Mouse (Mus musculus): ENCODE results near the gene Tcea3. TPM values are rescaled to one million over a fixed set of nuclear protein-coding genes. Genes with fewer than 3 reads are reported as not detected.

Gene Tcea3
- polyA plus RNA-seq, 1 experiment from 2014 or later, result 1.7 TPM

DNA sequence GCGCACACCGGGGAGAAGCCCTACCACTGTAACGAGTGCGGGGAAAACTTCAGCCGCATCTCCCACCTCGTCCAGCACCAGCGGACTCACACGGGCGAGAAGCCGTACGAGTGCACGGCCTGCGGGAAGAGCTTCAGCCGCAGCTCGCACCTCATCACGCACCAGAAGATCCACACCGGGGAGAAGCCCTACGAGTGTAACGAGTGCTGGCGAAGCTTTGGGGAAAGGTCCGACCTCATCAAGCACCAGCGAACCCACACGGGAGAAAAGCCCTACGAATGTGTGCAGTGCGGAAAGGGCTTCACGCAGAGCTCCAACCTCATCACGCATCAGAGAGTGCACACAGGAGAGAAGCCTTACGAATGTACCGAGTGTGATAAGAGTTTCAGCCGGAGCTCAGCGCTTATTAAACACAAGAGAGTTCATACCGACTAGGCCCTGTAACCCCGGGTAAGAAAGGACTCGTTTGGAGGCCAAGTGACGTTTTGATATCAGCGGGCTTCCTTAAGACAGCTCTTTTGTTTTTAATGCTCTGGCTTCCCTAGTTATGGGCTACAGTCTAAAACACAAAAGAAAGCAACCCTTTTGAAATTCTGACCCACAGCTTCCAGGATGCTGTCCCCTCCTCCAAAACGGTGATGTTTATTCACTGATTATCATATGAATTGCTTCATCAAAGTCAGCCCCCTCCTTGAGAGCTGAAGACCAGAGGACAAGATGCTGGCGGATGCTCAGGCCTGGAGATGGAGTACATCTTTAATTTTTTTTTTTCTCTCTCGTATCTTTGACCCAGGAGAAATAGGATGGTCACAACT is 43.5 kb downstream of the Tcea3 start:
- H3K27ac ChIP-seq (ENCODE audit: low read depth, low read length), result no peak overlapping the region
- H3K36me3 ChIP-seq (ENCODE audit: control insufficient read depth, insufficient read depth, low read length), result peaks cover 29% of the 10 kb centered on the region
- peak; percentile 93 for DNase-seq (ENCODE audit: low spot score, missing footprints)
- H3K4me1 ChIP-seq (ENCODE audit: control insufficient read depth, insufficient read depth, low read length), result peaks cover 27% of the 10 kb centered on the region
- H3K9ac ChIP-seq (ENCODE audit: low read length), result peak overlapping the region; percentile 53
- peak overlapping the region; percentile 16; the same call in 1 of the 2 replicates for H3K4me3 ChIP-seq (ENCODE audit: low read depth, low read length)
- WGBS, result 34% methylated on average over 39 of the region's 39 CpGs
- H3K27me3 ChIP-seq (ENCODE audit: control insufficient read depth, insufficient read depth, low read length), result peaks cover 22% of the 10 kb centered on the region
- peaks cover 3% of the 10 kb centered on the region; the same call in 1 of the 2 replicates for H3K9me3 ChIP-seq (ENCODE audit: control insufficient read depth, low read length)
- no peak for ATAC-seq (ENCODE audit: low FRiP score)
- peak overlapping the region; percentile 35 for H3K4me2 ChIP-seq

GRCm38 (mm10) chr4:136291692-136292091 is 44.2 kb downstream of the Tcea3 start:
- no peak for ATAC-seq (ENCODE audit: low FRiP score)
- Histone ChIP-seq H3K36me3 (ENCODE audit: control insufficient read depth, insufficient read depth, low read length) (peaks cover 29% of the 10 kb centered on the region), H3K9me3 (ENCODE audit: control insufficient read depth, low read length) (peaks cover 3% of the 10 kb centered on the region; the same call in 1 of the 2 replicates), H3K4me1 (ENCODE audit: control insufficient read depth, insufficient read depth, low read length) (peaks cover 22% of the 10 kb centered on the region), H3K9ac (ENCODE audit: low read length) (no peak overlapping the region), H3K27ac (ENCODE audit: low read depth, low read length) (no peak overlapping the region), H3K27me3 (ENCODE audit: control insufficient read depth, insufficient read depth, low read length) (peaks cover 22% of the 10 kb centered on the region), H3K4me3 (ENCODE audit: low read depth, low read length) (no peak overlapping the region), H3K4me2 (no peak overlapping the region)
- WGBS, result 87% methylated on average over 6 of the region's 6 CpGs
- no peak for DNase-seq (ENCODE audit: low spot score, missing footprints)

DNA sequence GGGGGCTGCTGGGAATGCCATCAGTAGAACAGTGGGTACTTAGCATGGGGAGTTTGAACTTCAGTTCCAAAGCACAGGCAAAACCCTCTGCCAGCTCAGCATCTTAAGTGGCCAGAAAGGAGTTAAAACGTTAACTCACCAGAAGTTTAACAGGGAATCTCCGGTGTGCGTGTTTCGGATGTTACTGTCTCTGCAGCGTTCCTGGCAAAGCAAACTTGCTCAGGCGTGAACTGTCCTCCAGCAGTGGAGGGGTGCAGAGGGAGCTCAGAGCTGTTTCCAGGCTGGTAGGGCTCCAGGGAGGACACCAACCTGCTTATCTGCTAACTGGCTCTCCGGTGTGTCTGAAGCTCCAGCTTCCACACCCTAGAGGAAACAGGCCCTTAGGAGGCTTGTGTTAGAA is 48.4 kb downstream of the Tcea3 start:
- H3K9me3 ChIP-seq (ENCODE audit: control insufficient read depth, low read length), result no peaks in the 10 kb centered on the region
- H3K27me3 ChIP-seq (ENCODE audit: control insufficient read depth, insufficient read depth, low read length), result no peaks in the 10 kb centered on the region; the same call in 1 of the 2 replicates
- WGBS, result 75% methylated on average over 7 of the region's 7 CpGs
- H3K4me2 ChIP-seq, result no peak overlapping the region
- H3K36me3 ChIP-seq (ENCODE audit: control insufficient read depth, insufficient read depth, low read length), result peaks cover 10% of the 10 kb centered on the region
- peaks cover 6% of the 10 kb centered on the region for H3K4me1 ChIP-seq (ENCODE audit: control insufficient read depth, insufficient read depth, low read length)
- no peak overlapping the region for H3K4me3 ChIP-seq (ENCODE audit: low read depth, low read length)
- H3K27ac ChIP-seq (ENCODE audit: low read depth, low read length), result no peak overlapping the region
- ATAC-seq (ENCODE audit: low FRiP score) (no peak), DNase-seq (ENCODE audit: low spot score, missing footprints) (no peak)
- H3K9ac ChIP-seq (ENCODE audit: low read length), result no peak overlapping the region

GRCm38 (mm10) chr4:136302462-136302861 is 54.9 kb downstream of the Tcea3 start:
- Histone ChIP-seq H3K9me3 (ENCODE audit: control insufficient read depth, low read length) (no peaks in the 10 kb centered on the region), H3K4me3 (ENCODE audit: low read depth, low read length) (no peak overlapping the region), H3K4me2 (no peak overlapping the region), H3K27me3 (ENCODE audit: control insufficient read depth, insufficient read depth, low read length) (no peaks in the 10 kb centered on the region), H3K9ac (ENCODE audit: low read length) (no peak overlapping the region), H3K36me3 (ENCODE audit: control insufficient read depth, insufficient read depth, low read length) (no peaks in the 10 kb centered on the region), H3K4me1 (ENCODE audit: control insufficient read depth, insufficient read depth, low read length) (no peaks in the 10 kb centered on the region), H3K27ac (ENCODE audit: low read depth, low read length) (no peak overlapping the region)
- WGBS, result 80% methylated on average over 4 of the region's 4 CpGs
- ATAC-seq (ENCODE audit: low FRiP score) (no peak), DNase-seq (ENCODE audit: low spot score, missing footprints) (peak; percentile 70)

DNA sequence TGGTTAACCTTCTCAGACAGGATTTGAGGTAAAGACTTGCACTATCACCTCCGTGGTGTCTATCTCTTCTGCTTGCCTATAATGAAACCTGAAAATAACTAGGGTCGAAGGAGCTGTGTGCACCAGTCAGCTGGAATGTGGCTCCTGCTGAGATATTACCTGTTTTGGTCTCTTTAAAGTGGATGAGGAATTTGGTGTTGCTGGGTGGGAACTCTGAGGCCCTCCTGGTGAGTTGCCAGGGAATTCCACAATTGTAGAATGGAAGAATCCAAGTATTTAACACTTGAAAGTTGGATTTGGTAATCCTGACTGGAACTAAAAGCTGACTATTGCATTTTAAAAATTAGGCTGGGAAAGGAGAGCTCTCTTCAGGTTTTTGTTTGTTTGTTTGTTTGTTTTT is 56.7 kb downstream of the Tcea3 start:
- Histone ChIP-seq H3K36me3 (ENCODE audit: control insufficient read depth, insufficient read depth, low read length) (no peaks in the 10 kb centered on the region), H3K4me2 (no peak overlapping the region), H3K4me1 (ENCODE audit: control insufficient read depth, insufficient read depth, low read length) (no peaks in the 10 kb centered on the region), H3K9ac (ENCODE audit: low read length) (no peak overlapping the region), H3K27me3 (ENCODE audit: control insufficient read depth, insufficient read depth, low read length) (no peaks in the 10 kb centered on the region), H3K27ac (ENCODE audit: low read depth, low read length) (no peak overlapping the region), H3K9me3 (ENCODE audit: control insufficient read depth, low read length) (no peaks in the 10 kb centered on the region), H3K4me3 (ENCODE audit: low read depth, low read length) (no peak overlapping the region)
- DNase-seq (ENCODE audit: low spot score, missing footprints) (no peak), ATAC-seq (ENCODE audit: low FRiP score) (no peak)
- WGBS, result 43% methylated on average over 2 of the region's 2 CpGs

- Histone ChIP-seq H3K4me3 (ENCODE audit: low read depth, low read length) (no peak overlapping the region), H3K9ac (ENCODE audit: low read length) (no peak overlapping the region), H3K4me2 (no peak overlapping the region), H3K27me3 (ENCODE audit: control insufficient read depth, insufficient read depth, low read length) (no peaks in the 10 kb centered on the region), H3K27ac (ENCODE audit: low read depth, low read length) (no peak overlapping the region), H3K36me3 (ENCODE audit: control insufficient read depth, insufficient read depth, low read length) (no peaks in the 10 kb centered on the region), H3K9me3 (ENCODE audit: control insufficient read depth, low read length) (no peaks in the 10 kb centered on the region), H3K4me1 (ENCODE audit: control insufficient read depth, insufficient read depth, low read length) (peaks cover 13% of the 10 kb centered on the region)
- ATAC-seq (ENCODE audit: low FRiP score) (no peak), DNase-seq (ENCODE audit: low spot score, missing footprints) (no peak)
- WGBS, result 53% methylated on average over 2 of the region's 2 CpGs
Observed at GRCm38 (mm10) chr4:136308355-136308754, 60.8 kb downstream of the Tcea3 start.

DNA sequence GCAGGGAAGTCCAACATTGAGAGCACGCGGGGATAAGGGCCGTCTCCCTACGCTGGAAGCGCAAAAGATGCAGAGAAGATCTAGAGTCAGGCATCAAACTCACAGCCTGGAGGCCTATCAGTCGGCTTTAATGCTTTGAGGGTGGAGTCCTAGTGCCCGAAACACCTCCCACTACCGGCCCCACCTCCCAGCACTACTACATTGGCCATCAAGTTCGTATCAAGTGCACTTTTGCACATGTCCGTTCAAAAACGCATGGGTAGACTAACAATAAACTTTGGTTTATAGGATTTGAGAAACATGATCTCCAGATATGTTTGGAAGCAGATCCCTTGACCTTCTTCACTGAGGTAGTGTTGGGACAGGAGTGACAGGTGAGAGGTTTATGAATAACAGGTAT is 62.3 kb downstream of the Tcea3 start:
- WGBS, result 6% methylated on average over 11 of the region's 11 CpGs

GRCm38 (mm10) chr4:136310229-136311041 is 62.9 kb downstream of the Tcea3 start, which contains the start of gene Hnrnpr:
Hnrnpr (plus strand) TSS chr4:136310942.
- peak within 1 kb of the TSS; percentile 75 for H3K4me2 ChIP-seq
- WGBS, result under 1% methylated on average over 65 of the region's 65 CpGs
- H3K9ac ChIP-seq (ENCODE audit: low read length), result peak within 1 kb of the TSS; percentile 100
- H3K9me3 ChIP-seq (ENCODE audit: control insufficient read depth, low read length), result no peaks in the 10 kb centered on the region
- no peaks in the 10 kb centered on the region for H3K36me3 ChIP-seq (ENCODE audit: control insufficient read depth, insufficient read depth, low read length)
- peak within 1 kb of the TSS; percentile 99 for H3K27ac ChIP-seq (ENCODE audit: low read depth, low read length)
- ATAC-seq (ENCODE audit: low FRiP score), result peak; percentile 100
- DNase-seq (ENCODE audit: low spot score, missing footprints), result peak; percentile 100
- H3K4me1 ChIP-seq (ENCODE audit: control insufficient read depth, insufficient read depth, low read length), result peaks cover 23% of the 10 kb centered on the region
- no peaks in the 10 kb centered on the region for H3K27me3 ChIP-seq (ENCODE audit: control insufficient read depth, insufficient read depth, low read length)
- H3K4me3 ChIP-seq (ENCODE audit: low read depth, low read length), result peak within 1 kb of the TSS; percentile 99

More for the DNA sequence above, 62.3 kb downstream of the Tcea3 start:
- peaks cover 20% of the 10 kb centered on the region for H3K4me1 ChIP-seq (ENCODE audit: control insufficient read depth, insufficient read depth, low read length)
- DNase-seq (ENCODE audit: low spot score, missing footprints), result no peak
- peak overlapping the region; percentile 75 for H3K4me2 ChIP-seq
- peak overlapping the region; percentile 77 for H3K9ac ChIP-seq (ENCODE audit: low read length)
- H3K4me3 ChIP-seq (ENCODE audit: low read depth, low read length), result peak overlapping the region; percentile 99
- H3K27me3 ChIP-seq (ENCODE audit: control insufficient read depth, insufficient read depth, low read length), result no peaks in the 10 kb centered on the region
- ATAC-seq (ENCODE audit: low FRiP score), result no peak
- no peaks in the 10 kb centered on the region for H3K9me3 ChIP-seq (ENCODE audit: control insufficient read depth, low read length)
- peak overlapping the region; percentile 89 for H3K27ac ChIP-seq (ENCODE audit: low read depth, low read length)
- no peaks in the 10 kb centered on the region for H3K36me3 ChIP-seq (ENCODE audit: control insufficient read depth, insufficient read depth, low read length)

All from midbrain, embryonic 11.5 days (tissue).